Mouse (Mus musculus): ENCODE measurements around the gene Gm12666. TPM values are rescaled to one million over a fixed set of nuclear protein-coding genes. Genes with fewer than 3 reads are reported as not detected.

Gene Gm12666
- not detected for polyA plus RNA-seq (2014; fragmentation: Illumina TruSeq; extraction: RNeasy Lipid Tissue Mini Kit (QIAGEN cat#74804); ENCODE audit: insufficient read depth, low read depth, low replicate concordance)

GRCm38 (mm10) chr4:92191649-92192048 lies at the start of gene Gm12666:
Gene Gm12666, minus strand, starts transcription at chr4:92191749.

GRCm38 (mm10) chr4:92147134-92147533 lies 44.4 kb downstream of the Gm12666 start, which contains the start of gene Izumo3:
Gene Izumo3, minus strand, starts transcription at chr4:92147234.

Other genes with a start within 250 kb of the Gm12666 start
- gene Izumo3, start 44.5 kb downstream of the Gm12666 start, polyA plus RNA-seq (2014; fragmentation: Illumina TruSeq; extraction: RNeasy Lipid Tissue Mini Kit (QIAGEN cat#74804); ENCODE audit: insufficient read depth, low read depth, low replicate concordance), result not detected